Mouse (Mus musculus) bone marrow, adult 2 months (tissue): ENCODE measurements around the gene Scp2.

Experiments used
- CTCF ChIP-seq: fragments of 200-500 bp; IDR thresholded peaks from 2 replicates; pipeline ENCODE4 v1.5.1; 2011; ENCODE audit warnings: low read length, control low read depth; ENCODE audit not compliant: control insufficient read depth, insufficient read depth
- POLR2A ChIP-seq: fragments of 200-500 bp; IDR thresholded peaks from 2 replicates; pipeline ENCODE4 v1.6.1; 2011; ENCODE audit warnings: low read depth, mild to moderate bottlenecking, control low read depth, low read length, borderline replicate concordance; ENCODE audit not compliant: control insufficient read depth

DNA sequence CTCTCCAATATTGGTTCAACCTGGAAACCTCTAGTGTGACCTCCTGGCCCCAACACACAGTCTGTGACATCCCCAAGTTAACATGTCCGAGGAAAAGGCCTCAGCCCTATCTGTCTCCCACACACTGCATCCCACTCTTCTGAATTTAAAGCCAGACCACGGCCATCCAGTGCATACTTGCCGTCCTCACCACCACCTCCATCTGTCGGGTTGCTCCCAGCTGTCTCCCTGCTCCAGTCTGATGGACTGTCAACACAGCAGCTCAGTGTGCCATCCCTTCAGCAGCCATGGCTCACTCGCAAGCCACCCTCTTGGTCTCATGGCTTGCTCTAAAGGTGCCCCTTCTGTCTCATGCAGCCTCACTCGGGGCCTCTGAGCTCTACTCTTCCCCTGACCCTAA, 149.1 kb downstream of the Scp2 start:
- TF ChIP-seq POLR2A (no peak), CTCF (no peak)
